Mouse (Mus musculus) G1E (cell line): ENCODE measurements at regions not wholly inside any gene's neighbourhood (a gene's known extent, or its start where the extent isn't known, plus 50 kb on each side); places are given as distances from the start of the nearest gene placed in this dataset.

Experiments used
- CTCF ChIP-seq: IDR thresholded peaks from 2 replicates; pipeline ENCODE4 v1.5.1; 2012; ENCODE audit warnings: low read depth, low read length, inconsistent platforms, mixed read lengths
- GATA1 ChIP-seq: IDR thresholded peaks from 2 replicates; pipeline ENCODE4 v1.6.1; 2012; ENCODE audit warnings: borderline replicate concordance, low read length, inconsistent platforms, mixed read lengths
- TAL1 ChIP-seq: conservative IDR thresholded peaks from 2 replicates; pipeline ENCODE4 v1.6.1; 2012; ENCODE audit warnings: low read depth, low read length, inconsistent platforms, mixed read lengths

DNA sequence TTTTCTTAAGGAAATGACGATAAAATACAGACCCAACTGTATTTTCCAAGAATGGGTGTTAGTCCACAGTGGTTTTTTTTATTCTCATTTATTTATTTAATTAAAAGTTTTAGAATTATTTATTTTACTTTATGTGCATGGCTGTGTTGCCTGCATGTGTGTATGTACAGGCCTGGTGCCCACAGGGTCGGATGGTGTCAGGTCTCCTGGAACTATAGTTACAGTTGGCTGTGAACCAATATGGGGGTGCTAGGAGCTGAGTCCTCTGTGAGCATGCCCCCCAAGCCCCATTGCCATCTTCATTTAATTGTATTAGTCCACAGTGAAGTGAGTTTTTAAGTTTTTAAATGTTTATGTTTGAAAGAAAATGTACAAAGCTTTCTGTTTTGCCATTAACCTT, 171.3 kb upstream of the Gas1 start:
- no peak for TF ChIP-seq CTCF
- TF ChIP-seq GATA1 = no peak
- no peak for TF ChIP-seq TAL1
